Mouse (Mus musculus): ENCODE measurements around the gene Ano10.
A peak's percentile ranks its signal among the peaks of the same experiment; 100 is the strongest.

The Ano10 gene

DNA sequence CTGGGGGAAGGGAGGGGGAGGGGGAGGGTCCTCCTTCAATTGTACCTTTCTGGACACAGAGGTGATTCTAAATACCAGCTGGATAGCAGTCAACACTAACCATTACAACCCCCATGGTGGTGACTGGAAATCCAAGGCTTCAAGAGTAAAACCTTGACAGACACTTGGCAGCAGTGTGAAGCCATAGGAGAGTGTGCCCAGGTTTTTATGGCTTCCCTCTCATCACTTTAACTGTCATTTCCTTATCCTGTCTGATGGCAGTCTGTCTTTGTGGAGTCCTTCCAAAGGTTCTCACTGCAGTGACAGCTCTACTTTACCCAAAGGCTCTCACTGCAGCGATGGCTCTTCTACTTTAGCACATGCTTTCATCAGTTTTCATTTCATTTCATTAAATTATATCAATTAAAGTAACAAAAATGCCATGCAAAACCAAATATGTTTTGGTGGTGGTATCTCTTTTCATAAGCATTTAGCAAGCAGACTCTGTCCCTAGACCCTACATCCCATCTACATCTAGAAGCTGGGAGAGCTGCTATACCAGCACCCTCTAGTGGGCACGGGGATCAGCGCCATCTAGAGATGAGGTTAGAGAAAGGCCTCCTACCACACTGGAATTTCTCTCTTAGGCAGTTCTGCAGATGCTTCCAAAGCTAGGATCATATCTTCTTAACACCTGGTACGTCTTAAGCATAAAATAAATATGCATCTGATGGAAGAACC is 50.0 kb downstream of the Ano10 start:
- DNase-seq = peak; percentile 51 to 72

DNA sequence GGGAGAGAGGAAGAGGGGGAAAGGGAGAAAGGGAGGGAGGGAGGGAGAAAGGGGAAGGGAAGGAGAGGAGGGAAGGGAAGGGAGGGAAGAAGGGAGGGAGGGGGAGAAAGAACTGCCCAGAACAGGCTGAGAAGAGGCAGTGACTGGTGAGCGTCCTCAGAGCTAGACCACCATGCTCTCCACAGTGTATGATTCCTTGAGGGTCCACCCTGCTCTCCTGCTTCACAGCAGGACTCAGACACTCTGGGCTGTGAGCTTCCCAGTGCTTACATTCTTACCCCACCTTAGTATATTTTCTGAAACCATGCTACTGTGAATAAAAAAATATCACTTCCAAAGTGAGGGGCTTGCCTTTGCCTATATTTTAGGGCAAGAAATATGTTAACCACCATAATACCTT is 50.9 kb downstream of the Ano10 start:
- no peak for DNase-seq

DNA sequence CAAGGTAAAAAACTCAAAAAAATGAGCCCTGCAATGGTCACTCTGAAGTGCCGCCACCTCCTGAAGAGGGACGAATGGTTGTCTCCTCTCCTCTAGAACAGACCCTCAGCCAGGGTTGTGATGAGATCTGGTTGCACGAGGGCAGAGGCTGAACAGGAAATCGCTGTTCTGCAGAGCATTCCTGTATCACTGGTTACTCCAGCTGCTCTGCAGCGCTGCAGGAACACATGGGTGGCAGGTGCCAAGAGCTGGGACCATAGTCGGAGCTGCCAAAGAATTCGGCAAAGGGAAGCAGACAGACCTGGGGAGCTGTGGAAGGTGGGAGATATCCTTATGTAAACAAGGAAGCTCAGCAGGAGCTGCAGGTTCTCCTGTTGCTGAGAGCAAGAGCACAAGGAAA is 51.4 kb downstream of the Ano10 start:
- no peak for DNase-seq

DNA sequence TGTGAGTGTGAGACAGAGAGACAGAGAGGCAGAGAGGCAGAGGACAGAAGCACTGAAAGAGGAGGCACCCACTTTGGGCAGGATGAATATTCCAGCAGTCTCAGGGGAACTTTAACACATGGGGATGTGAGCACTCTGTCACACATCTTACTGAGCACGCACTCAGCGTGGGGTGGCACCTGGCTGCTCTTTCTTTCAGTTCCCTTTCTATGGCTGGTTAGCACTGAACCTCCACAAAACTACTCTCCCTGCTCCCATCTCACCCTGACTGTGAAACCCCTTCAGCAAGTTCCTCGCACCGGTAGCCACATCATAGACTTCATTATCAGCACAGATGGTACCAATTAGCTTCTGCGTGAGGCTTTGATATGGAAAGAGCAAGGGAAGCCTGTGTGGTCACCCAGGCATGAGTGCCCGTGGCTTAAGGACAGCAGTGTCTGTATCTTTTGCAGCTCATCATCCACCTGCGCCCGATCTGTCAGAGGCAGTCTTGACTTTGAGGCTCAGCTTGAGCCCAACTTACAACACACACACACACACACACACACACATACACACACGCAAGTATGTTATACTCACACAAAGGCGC is 52.3 kb downstream of the Ano10 start:
- no peak for DNase-seq

DNA sequence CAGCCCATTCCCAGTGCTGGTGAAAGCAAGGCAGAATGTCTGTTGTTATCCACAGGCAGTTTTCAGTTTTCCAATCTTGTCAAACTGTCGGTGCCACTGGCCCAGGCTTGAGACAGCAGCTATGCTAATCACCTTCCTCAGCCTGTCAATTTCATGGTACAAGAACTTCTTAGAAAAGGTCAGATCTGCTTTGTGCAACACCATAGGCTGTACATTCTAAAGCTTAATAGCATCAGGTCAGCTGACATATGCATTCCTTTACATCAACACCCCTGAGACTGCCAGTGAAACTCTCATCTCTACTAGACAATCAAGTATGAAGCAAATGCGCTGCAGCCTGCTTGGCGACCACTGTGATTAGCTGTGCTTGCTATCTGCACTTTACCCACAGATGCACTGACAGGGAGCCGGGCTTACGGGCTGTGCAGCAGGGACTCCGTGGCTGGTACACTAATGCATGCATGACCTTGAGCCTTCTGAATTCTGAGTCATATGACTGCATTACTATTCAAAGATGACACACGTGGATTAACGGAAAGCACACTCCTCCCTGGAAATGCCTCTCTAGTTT is 53.5 kb downstream of the Ano10 start:
- DNase-seq = no peak

DNA sequence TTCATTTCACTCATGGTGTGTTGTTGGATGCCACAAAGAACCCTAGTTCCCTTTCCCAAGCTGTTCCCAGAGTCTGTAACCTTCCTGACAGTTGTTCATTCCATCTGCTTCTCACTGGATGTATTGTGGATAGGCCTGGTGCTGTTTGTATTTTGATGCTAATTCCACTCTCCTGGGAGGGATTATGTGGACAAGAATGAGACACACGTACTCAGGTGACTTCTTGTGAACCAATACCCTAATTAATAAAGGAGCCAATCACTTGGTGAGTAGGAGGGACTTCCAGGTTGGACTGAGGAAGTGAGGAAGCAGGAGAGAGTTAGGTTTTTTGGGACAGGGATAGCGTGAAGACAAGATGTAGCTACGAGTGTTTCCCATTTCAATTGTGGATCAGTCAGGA is 59.5 kb downstream of the Ano10 start:
- DNase-seq = no peak

DNA sequence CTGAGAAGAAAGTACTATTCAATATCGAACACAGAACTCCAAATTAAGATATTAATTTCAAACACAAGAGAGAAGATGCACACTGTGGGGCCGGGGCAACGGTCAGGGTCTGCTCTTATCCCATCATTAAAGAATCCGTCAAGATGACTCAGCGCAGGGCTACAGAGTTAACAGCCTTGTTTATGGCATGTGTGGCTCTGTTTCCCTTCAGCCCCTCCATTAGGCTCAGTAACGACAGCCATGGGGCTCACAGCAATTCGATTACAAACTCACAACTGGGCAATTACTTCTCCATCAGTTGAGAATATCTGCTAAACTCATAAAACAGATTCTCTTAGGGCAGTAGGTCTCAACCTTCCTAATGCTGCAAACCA is 60.3 kb downstream of the Ano10 start:
- DNase-seq = no peak

DNA sequence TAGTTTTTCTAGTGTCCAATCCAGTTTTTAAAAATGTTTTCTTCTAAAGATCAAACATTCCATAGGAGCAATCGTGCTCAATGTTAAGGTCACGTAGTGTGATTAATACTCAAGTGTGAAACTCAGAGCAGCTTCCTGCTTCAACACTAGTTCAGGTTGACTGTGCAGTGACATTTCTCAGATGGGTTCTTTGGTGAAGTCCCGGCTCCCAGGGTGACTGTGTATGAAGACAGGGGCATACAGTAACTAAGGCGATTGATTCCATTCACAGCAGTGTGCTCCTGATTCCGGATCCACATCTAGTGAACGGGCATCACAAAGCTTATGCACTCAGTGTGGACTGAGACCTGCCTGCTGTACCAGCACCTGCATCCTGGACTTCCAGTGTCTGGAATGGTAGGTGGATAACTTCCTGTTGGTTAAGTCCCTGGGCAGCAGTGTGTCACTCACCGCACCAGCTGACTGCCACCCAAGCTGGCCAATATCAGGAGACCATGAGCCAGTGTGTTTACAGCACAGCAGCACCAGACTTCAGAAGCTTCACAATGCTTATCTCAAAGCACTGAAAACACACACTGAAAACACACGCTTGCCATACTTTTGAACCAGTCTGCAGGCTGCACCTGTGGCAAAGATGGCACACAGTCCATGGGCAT is 60.8 kb downstream of the Ano10 start:
- no peak for DNase-seq

DNA sequence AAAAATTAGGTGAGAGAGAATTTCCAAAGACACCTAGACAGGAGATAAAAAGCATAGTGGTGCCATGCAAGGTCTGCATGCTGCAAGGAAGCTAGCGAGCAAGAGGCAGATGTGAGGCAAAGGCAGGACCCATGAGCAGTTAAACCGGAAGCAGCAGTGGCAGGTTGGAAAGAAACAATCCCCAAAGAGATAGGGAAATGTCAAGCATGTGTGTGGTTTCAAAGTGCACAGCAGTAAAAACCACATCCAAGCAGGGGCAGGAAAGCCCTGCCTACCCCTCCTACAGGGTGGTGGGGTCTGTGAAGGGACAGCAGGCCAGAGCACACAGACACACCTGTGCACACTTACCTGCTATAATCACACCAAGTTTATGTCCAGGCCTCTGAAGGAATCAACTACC is 61.3 kb downstream of the Ano10 start:
- no peak for DNase-seq

DNA sequence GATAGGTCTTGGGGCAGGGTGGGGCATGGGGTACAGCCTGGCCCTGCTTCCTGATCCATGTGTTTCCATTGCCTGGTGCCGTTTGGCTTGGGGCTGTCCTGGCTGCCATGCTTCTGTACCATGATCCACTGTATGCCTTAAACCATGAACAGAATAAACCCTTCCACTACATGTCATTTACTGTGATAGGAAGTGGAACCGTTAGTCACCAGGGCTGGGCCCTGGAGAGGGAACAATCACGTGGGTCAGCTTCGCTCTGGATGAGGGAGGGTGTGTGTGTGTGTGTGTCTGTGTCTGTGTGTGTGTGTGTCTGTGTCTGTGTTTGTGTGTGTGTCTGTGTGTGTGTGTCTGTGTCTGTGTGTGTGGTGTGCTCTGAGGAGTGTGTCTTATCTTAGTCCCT is 63.5 kb downstream of the Ano10 start:
- DNase-seq = no peak

DNA sequence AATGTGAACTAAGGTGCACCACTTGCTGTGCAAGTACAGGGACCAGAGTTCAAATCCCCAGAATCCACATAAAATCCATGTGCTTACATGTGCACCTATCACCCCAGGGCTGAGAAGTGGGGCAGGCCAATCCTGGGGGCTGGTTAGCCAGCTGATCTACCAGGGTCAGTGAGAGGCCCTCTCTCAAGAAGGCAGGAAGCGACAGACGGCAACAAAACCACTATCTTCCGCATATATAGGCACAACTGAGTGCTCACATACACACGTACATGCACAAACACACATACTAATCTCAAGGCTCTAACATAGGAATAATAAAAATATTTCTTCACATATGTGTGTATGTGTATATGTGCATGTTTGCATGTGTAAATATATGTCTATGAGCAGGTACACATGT is 67.8 kb downstream of the Ano10 start:
- no peak for DNase-seq

DNA sequence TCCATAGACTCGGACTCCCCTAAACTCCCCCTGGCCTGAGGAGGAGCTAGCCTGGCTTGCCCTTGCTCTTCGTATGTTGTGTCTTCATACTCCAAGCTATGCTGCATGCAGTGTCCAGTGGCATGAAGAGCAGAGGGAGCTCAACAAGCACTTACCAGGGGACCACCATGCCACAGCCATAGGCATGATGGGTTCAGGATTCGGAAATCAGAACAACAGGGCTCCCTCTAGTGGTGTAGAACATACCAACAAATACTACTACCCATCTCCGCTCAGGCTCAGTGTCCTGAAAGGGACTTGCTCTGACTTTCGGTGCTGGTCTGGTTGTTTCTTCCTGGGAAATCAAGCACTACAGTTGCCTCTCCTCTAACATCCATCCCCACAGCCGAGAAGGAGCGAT is 68.9 kb downstream of the Ano10 start:
- DNase-seq = peak in 1 of 2 experiments; percentile 33

DNA sequence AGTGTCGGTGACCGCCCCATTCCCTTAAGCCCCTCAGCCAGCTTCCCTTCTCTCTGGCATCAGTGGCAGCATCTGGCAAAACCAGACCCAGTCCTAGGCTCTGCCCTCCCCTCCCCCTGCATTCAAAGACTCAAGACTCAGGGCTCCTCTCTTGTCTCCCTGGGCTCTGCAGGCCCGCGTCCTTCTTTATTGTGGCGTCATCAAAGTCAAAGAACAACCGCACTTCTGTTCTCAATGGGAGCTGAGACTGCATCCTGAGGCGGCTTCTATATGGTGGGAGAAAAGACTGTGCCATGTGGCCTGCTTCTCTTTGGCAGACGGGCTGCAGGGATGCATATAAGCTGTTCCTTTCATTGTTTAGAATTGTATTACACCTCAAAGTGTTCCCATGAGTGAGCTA is 71.2 kb downstream of the Ano10 start:
- DNase-seq = no peak

DNA sequence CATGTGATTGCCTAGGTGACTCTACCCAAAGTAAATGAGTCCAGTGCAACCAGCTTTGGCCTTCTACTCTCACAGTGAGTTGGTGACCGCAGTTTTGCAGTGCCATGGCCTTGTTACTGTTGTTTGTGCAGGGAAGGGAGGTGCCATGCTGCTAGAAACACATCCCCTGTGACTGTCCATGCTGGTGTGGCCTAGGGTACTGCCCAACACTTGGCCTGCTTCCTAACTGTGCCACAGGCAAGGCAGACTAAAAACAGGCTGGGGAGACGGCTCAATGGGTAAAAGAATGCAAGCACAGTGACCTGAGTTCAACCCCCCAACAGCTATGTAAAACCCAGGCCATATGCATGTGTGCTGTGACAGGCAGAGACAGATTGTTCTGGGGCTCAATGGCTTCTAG is 74.3 kb downstream of the Ano10 start:
- no peak for DNase-seq

DNA sequence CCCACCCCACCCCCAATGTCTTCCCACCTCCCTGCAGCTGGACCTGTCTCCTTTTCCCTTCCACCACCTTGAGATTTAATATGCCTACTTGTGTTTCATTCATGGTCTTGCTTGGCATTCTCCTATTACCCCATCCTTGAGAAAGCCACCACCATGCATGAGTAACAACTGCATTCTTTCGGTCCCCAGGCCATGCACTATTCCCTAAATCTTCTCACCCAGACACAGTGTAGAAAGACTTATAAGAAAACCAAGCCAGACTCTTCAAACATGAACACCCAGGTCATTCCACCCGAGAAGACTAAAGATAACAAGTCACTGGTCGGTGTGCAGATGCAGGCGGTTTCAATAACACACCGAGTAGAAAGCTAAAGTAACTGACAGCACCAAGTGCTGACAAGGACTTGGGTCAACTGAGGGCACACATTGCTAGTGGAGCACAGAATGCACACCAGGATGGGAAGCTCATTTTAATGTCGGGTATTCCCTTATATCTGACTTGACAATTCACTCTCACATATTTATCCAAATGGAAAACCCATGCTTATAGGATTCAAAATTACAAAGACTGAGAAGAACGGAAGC is 77.2 kb downstream of the Ano10 start:
- DNase-seq = no peak

DNA sequence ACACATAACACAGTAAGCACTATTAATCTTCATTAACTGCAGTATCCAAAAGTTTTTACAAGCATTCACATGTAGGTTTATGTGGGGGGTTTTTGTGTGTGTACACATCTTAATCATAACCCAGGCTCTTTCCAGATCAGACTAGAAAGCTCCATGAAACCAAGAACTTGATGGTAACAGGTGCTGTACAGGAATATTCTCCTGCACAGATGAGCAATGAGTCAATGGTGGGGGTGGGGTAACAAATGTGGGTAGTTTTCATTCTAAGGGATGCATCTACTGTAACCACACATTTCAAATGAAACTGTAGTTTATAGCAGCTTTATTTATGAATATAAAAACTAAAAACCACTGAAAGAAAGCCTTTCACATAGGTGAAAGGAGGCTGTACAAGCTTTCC is 79.1 kb downstream of the Ano10 start:
- DNase-seq = no peak

DNA sequence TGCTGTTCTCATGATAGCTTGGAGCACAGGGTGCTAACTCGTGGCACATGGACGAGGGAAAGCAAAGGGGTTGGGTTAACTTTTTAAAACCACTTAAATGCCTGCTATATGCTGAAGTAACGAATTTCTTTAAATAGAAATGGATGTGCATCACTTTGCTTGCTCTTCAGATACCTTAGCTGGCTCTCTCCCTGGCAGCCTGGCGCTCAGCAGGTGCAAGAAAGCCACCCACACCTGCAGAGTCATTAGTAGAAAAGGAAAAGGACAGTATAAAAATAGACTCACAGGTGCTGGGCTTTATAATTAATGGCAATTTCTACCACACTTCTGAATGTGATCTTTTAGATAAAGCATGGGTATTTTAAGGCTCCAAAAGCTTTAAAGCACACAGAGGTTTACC is 85.9 kb downstream of the Ano10 start:
- DNase-seq = no peak

DNA sequence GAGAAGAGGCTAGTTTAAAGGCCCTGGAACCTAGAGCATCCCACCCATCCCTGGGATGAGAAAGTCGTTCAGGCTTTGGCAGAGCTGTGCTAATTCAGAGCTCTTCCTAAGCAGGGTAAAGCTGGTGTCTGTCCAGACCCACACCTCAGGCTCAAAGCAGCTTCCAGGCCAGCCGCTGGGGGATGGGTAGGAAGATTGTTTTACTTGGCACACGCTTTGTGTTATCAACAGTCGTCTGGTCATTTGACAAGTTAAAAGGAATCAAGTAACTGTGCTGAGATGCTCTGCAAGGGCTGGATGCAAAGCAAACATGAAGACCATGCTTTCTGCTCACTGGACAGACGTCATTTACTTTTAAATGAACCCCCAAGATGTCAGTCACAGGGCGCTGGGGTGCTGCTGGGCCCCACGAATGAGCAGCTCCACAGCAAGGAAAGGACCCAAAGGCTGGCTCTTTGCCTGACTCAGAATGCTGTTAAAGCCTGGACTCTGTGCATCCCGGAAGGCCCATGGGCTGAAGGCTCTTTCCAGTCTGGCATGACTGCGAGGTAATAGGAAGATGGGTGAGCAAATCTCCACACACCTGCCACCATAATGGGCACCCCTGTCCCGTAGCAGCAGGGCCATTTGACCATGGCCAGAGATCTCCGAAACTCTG is 88.6 kb downstream of the Ano10 start:
- peak; percentile 57 to 73 for DNase-seq

DNA sequence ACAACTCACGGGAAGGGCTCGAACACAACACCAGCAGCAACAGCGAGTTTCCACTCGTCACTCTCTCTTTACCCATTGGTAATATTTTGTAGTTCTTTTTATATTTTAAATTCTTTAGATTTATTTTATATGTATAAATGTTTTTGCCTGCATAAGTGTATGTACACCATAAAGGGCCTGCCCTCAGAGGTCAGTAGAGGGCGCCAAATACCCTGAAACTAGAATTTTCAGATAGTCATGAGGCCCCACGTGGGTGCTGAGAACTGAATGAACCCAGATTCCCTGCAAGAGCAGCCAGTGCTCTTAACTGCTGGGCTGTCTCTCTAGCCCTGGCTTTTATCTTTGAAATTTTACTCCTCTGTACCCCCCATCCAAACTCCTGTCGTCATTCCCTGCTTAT is 89.7 kb downstream of the Ano10 start:
- no peak for DNase-seq

DNA sequence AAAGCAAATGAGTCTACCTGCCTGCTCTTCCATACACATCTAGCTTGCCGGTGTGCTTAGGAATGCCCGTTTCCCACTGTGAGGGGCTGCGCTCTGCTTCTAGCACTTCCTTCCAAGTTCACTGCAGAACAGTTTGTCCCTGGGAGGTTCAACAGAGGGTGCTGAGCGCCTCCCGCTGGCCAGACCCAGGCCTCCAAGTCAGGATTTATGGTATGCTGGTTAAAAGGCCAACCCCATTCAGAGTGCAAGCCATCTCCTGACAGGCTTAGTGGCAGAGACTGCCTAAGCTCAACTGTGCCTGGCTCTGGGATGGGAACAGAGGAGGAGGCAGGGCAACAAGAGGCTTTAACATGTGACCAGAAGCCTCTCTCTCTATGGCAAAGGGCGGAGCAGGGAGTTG is 95.0 kb downstream of the Ano10 start:
- peak; percentile 71 to 75 for DNase-seq

DNA sequence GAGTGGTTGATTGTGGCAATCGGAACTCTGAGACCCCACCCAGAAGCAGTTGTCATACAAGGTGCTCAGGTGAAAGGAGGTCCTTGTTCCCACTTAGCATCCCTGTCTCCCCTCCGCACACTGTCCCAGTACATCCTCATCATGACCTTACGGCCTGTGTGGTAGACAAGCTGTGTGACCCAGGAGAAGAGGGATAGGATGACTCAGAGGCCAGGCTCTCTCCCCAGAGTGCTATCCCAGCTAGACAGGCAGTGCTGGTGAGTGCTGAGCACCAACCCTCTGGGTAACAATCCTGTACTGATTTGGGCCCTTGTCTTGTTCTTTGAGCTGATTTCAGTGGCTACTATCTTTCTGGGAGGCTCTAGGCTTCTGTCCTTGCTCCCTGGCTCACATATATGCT is 95.6 kb downstream of the Ano10 start:
- DNase-seq = no peak

DNA sequence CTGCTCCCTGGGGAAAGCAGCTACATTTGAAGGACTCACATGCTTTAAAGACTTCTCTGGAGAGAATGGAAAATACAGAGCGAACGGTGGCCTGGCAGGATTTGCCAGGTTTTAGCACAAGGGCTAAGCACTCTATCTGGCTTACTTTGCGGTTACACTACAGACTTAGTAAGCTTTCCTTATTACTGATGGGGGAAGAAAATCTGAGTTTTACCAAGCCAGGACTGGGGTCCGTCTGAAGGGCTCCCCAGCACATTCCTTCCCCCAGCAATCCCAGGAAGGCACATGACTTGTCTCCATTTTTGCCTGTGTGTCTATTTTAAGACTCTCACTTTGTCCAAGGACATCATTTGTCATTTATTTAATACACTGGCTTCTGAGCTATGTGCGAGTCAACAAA is 97.2 kb downstream of the Ano10 start:
- DNase-seq = no peak

DNA sequence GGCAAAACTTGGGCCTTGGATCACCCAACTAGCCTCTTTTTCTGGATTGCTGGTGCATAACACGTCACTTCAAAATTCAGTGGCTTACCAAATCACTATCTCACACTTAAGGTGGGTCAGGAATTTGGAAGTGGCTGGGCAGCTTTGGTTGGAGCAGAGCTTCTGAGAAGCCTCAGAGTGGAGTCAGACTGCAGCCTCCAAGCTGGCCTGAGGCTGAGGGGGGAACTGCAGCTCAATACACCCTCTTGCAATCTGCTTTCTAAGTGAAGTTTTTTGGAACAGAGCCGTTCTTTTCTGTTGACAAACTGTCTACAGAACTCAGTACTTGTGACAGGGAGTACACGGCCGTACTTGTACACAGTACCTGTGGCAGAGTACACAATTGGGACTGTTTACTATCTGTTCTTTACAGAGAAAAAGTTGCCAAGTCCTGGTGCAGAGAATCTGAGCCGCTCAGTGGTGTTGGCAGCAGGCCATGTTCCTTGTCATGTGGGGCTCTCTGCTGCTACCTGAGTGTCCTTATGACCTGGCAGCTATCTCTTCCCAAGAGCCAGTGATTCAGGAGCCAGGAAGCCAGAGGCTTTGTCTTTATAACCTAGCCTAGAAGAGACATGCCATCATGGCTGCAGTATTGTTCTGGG is 99.1 kb downstream of the Ano10 start:
- peak; percentile 67 to 84 for DNase-seq

Data from lung, postnatal 4 days (tissue).